Mouse (Mus musculus): ENCODE measurements around the gene Parva.

The Parva gene

GRCm38 (mm10) chr7:112427357-112428157, at the start of gene Parva:
Parva (plus strand) TSS chr7:112427505.
- DNase-seq (ENCODE audit: low read depth) = no peak

GRCm38 (mm10) chr7:112378056-112378455, 49.2 kb upstream of the Parva start:
- no peak for DNase-seq (ENCODE audit: low read depth)

- DNase-seq (ENCODE audit: low read depth) = no peak
These were observed 48.8 kb upstream of the Parva start for GRCm38 (mm10) chr7:112378476-112378875.

GRCm38 (mm10) chr7:112386521-112386920, 40.8 kb upstream of the Parva start:
- DNase-seq (ENCODE audit: low read depth) = no peak

- no peak for DNase-seq (ENCODE audit: low read depth)
These were observed 39.4 kb upstream of the Parva start for GRCm38 (mm10) chr7:112387876-112388275.

GRCm38 (mm10) chr7:112388363-112388875, 38.9 kb upstream of the Parva start:
- DNase-seq (ENCODE audit: low read depth) = peak; percentile 8

- no peak for DNase-seq (ENCODE audit: low read depth)
These were observed 37.6 kb upstream of the Parva start for GRCm38 (mm10) chr7:112389611-112390251.

GRCm38 (mm10) chr7:112390252-112390936, 36.9 kb upstream of the Parva start:
- DNase-seq (ENCODE audit: low read depth) = no peak

- no peak for DNase-seq (ENCODE audit: low read depth)
These were observed 36.2 kb upstream of the Parva start for GRCm38 (mm10) chr7:112390937-112391605.

- DNase-seq (ENCODE audit: low read depth) = no peak
These were observed 29.5 kb upstream of the Parva start for GRCm38 (mm10) chr7:112397786-112398185.

GRCm38 (mm10) chr7:112399425-112400170, 27.7 kb upstream of the Parva start:
- no peak for DNase-seq (ENCODE audit: low read depth)

GRCm38 (mm10) chr7:112400175-112400574, 27.1 kb upstream of the Parva start:
- DNase-seq (ENCODE audit: low read depth) = peak; percentile 54

GRCm38 (mm10) chr7:112405061-112405460, 22.2 kb upstream of the Parva start:
- no peak for DNase-seq (ENCODE audit: low read depth)

GRCm38 (mm10) chr7:112405578-112405977, 21.7 kb upstream of the Parva start:
- DNase-seq (ENCODE audit: low read depth) = no peak

- no peak for DNase-seq (ENCODE audit: low read depth)
These were observed 19.7 kb upstream of the Parva start for GRCm38 (mm10) chr7:112407597-112407996.

GRCm38 (mm10) chr7:112409991-112410390, 17.3 kb upstream of the Parva start:
- DNase-seq (ENCODE audit: low read depth) = no peak

- no peak for DNase-seq (ENCODE audit: low read depth)
These were observed 14.0 kb upstream of the Parva start for GRCm38 (mm10) chr7:112413286-112413685.

- no peak for DNase-seq (ENCODE audit: low read depth)
These were observed 11.2 kb upstream of the Parva start for GRCm38 (mm10) chr7:112416058-112416526.

- no peak for DNase-seq (ENCODE audit: low read depth)
These were observed 10.4 kb upstream of the Parva start for GRCm38 (mm10) chr7:112416730-112417513.

GRCm38 (mm10) chr7:112417598-112417997, 9.7 kb upstream of the Parva start:
- DNase-seq (ENCODE audit: low read depth) = no peak

All from 416B (cell line).